Mouse (Mus musculus): ENCODE results near the gene Gm21970.

DNA sequence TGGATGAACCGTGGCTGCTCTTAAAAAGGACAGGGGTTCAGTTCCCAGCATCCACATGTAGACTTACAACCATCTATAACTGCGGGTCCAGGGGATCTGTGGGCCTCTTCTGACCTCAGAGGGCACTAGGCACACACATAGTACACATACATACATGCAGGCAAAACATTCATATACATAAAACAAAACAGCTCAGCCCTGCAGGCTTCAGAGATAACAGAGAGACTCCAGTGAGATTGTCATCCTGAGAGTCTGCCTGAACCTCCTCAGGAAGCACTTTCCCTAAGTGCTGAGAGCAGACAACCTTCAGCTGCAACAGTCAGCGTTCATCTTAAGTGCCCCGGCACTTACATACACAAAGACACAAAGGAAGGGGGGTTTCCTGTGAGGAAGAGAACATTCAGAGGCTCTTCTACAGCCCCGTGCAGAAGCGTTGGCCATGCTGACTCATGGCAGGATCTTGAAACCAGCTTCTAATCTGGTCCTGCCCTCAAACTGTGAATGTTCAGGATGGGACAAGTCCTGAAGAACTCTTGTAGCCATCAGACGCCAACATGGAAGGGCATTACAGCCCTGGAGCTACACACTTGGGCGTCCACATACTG lies 41.9 kb downstream of the Gm21970 start:
- no peak for TF ChIP-seq CTCF (IDR thresholded peaks at IDR 0.05; ENCODE audit: low read depth, low read length)
- TF ChIP-seq POLR2A (IDR thresholded peaks at IDR 0.05; ENCODE audit: borderline replicate concordance, low read depth, low read length): no peak
